Mouse (Mus musculus): ENCODE results near the gene Eftud2.
A peak's percentile ranks its signal among the peaks of the same experiment; 100 is the strongest.

The Eftud2 gene

GRCm38 (mm10) chr11:102819021-102819782, 61.6 kb downstream of the Eftud2 start, which contains the start of gene Gjc1:
Gjc1 (minus strand) TSS chr11:102819700.
- DNase-seq (ENCODE audit: low spot score in 2 of 2) = peak in 1 of 2 experiments; percentile 16

GRCm38 (mm10) chr11:102818121-102819020, 62.4 kb downstream of the Eftud2 start:
- DNase-seq (ENCODE audit: low spot score in 2 of 2) = peak in 1 of 2 experiments; percentile 5

DNA sequence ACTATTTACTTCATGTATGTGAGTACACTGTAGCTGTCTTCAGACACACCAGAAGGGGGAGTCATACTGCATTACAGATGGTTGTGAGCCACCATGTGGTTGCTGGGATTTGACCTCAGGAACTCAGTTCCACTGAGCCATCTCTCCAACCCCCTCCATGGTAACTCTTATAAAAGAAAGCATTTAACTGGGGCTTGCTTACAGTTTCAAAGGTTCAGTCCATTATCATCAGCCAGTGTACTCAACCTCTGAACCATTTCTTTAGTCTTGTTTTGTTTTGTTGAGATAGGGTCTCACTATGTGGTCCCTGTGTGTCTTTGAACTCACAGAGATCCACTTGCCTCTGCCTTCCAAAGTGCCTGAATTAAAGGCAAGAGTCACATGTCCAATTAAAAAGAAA, 65.9 kb downstream of the Eftud2 start:
- DNase-seq (ENCODE audit: low spot score in 2 of 2) = no peak

DNA sequence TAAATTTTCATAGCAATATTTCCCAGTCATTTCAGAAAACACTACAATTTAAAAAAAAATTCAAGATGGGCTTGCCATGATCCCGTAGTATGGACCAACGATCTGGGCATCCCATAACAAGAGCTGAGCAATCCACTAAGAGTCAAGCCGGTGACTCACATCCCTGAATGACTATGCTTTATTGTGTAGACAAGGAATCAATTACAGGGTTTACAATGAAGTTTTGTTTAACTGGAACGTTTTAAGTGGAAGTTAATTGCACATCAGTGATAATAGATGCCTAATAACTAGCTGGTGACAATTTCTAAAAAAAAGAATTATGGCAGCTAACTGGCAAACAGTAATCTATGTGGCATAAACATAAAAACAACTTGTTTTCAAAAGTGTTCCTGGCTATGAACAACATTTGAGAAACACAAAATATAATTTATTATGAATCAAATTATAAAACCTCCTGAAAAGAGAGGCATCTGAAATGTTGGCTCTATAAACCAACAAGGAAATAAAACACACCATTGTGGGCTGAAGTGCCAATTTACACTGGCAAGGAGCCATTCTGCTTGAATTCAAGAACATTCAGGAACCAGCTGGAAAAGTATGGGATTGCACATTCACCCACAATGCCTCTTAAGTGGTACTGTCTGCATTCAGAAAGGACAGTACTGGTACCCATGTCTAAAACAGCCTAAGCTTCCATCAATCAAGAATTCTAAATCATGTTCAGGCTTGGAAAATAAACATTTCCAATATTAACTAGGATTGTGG, 69.9 kb downstream of the Eftud2 start:
- DNase-seq (ENCODE audit: low spot score in 2 of 2) = no peak

DNA sequence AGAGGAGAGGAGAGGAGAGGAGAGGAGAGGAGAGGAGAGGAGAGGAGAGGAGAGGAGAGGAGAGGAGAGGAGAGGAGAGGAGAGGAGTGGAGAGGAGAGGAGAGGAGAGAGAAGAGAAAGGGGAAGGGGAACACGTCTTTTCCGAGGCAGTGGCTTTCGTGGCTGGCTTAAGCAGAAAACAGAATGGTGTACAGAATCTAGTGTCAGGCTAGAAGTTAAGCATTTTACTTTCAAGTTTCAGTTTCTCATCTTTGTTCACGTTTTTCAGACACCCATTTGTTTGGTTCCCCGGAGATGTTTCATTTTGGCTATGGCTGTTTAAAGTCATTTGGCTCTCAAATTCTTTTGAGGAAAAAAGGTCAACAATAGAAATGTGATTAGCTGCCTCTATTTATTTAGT, 72.5 kb downstream of the Eftud2 start:
- no peak for DNase-seq (ENCODE audit: low spot score in 2 of 2)

DNA sequence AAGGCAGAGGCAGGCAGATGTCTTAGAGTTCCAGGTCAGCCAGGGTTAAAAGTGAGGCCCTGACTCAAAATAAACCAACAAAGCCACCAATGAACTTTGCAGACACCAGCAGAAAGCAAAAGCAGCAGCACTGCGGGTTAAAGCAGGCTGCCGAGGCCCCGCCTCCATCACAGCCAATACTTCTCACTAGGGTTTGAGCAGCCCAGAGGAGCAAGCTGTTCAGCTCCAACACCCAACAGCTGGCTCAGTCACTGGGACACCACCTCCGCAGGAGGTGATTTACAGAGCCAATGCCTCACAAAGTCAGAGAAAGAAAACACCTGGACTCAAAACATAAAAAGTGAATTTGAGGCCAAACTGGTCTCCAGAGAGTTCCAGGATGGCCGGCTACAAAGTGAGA, 77.3 kb downstream of the Eftud2 start:
- DNase-seq (ENCODE audit: low spot score in 2 of 2) = no peak

- DNase-seq (ENCODE audit: low spot score in 2 of 2) = no peak
Observed at GRCm38 (mm10) chr11:102794157-102794556, 86.6 kb downstream of the Eftud2 start.

GRCm38 (mm10) chr11:102791682-102792445, 88.9 kb downstream of the Eftud2 start:
- DNase-seq (ENCODE audit: low spot score in 2 of 2) = no peak
